In genomic region chr16:42479978-42480377, GRCm38 (mm10) we compare ENCODE assay signal across 24 mouse cellular contexts.
DNase-seq lines count a peak whose midpoint lies in the region; ATAC-seq and TF ChIP-seq lines count a peak whose summit lies in the region.
"Had no signal": no experiment of that assay in that cellular context is flagged by ENCODE, and none has a peak within 500 bp of the region (broad histone marks: within the 10 kb centered on the region; RNA-seq: fewer than 3 reads in every experiment).

No protein-coding gene starts in this region.

- H3K9ac ChIP-seq in heart, postnatal 0 days (replicated peaks; ENCODE audit: low read depth, low read length), result no peak overlapping the region
- H3K9ac ChIP-seq in midbrain, embryonic 14.5 days (replicated peaks; ENCODE audit: low read length), result no peak overlapping the region
- no peak overlapping the region for H3K9ac ChIP-seq in midbrain, postnatal 0 days (replicated peaks; ENCODE audit: low read length, poor library complexity, severe bottlenecking)
- no peak overlapping the region for H3K9ac ChIP-seq in kidney, embryonic 16.5 days (replicated peaks; ENCODE audit: low read length)
- H3K9ac ChIP-seq: embryonic facial prominence, embryonic 13.5 days; forebrain, embryonic 15.5 days; hindbrain, embryonic 14.5 days; neural tube, embryonic 15.5 days had no signal

- no peaks in the 10 kb centered on the region for H3K4me1 ChIP-seq in heart, postnatal 0 days (ENCODE audit: control insufficient read depth, insufficient read depth)
- H3K4me1 ChIP-seq in midbrain, embryonic 14.5 days (ENCODE audit: control insufficient read depth, insufficient read depth, low read length), result 0 out of 2 replicates have a peak, but pooled peaks cover 2% of the 10 kb centered on the region
- no peaks in the 10 kb centered on the region for H3K4me1 ChIP-seq in midbrain, postnatal 0 days (ENCODE audit: insufficient read depth, low read length)
- H3K4me1 ChIP-seq in kidney, embryonic 16.5 days (ENCODE audit: insufficient read depth, low read length), result no peaks in the 10 kb centered on the region
- H3K4me1 ChIP-seq: embryonic facial prominence, embryonic 13.5 days; forebrain, embryonic 15.5 days; neural tube, embryonic 15.5 days had no signal

- no peak overlapping the region for H3K4me3 ChIP-seq in heart, postnatal 0 days (ENCODE audit: low read depth, low read length)
- no peak overlapping the region for H3K4me3 ChIP-seq in midbrain, embryonic 14.5 days (replicated peaks; ENCODE audit: low read depth, low read length)
- H3K4me3 ChIP-seq in midbrain, postnatal 0 days (ENCODE audit: low read depth, low read length), result no peak overlapping the region
- H3K4me3 ChIP-seq in kidney, embryonic 16.5 days (ENCODE audit: low read length), result no peak overlapping the region
- H3K4me3 ChIP-seq: embryonic facial prominence, embryonic 13.5 days; forebrain, embryonic 15.5 days; heart, adult 2 months; layer of hippocampus, adult 2 months; neural tube, embryonic 15.5 days had no signal

- no peak overlapping the region for H3K4me2 ChIP-seq in heart, postnatal 0 days (ENCODE audit: low read depth, low read length)
- H3K4me2 ChIP-seq in midbrain, embryonic 14.5 days (ENCODE audit: low read length), result no peak overlapping the region
- H3K4me2 ChIP-seq in midbrain, postnatal 0 days (ENCODE audit: low read depth, low read length, poor library complexity, severe bottlenecking), result no peak overlapping the region
- no peak overlapping the region for H3K4me2 ChIP-seq in kidney, embryonic 16.5 days (replicated peaks; ENCODE audit: low read depth, low read length)
- H3K4me2 ChIP-seq: embryonic facial prominence, embryonic 13.5 days; forebrain, embryonic 15.5 days; hindbrain, embryonic 14.5 days; neural tube, embryonic 15.5 days had no signal

- no peaks in the 10 kb centered on the region for H3K36me3 ChIP-seq in heart, postnatal 0 days (replicated peaks; ENCODE audit: control insufficient read depth, insufficient read depth, low read length)
- no peaks in the 10 kb centered on the region for H3K36me3 ChIP-seq in midbrain, embryonic 14.5 days (ENCODE audit: control insufficient read depth, insufficient read depth, low read length)
- no peaks in the 10 kb centered on the region for H3K36me3 ChIP-seq in midbrain, postnatal 0 days (ENCODE audit: insufficient read depth, low read length)
- H3K36me3 ChIP-seq in kidney, embryonic 16.5 days (ENCODE audit: insufficient read depth, low read length), result no peaks in the 10 kb centered on the region
- H3K36me3 ChIP-seq: embryonic facial prominence, embryonic 13.5 days; forebrain, embryonic 15.5 days; neural tube, embryonic 15.5 days had no signal

- H3K27me3 ChIP-seq in heart, postnatal 0 days (ENCODE audit: control insufficient read depth, insufficient read depth, low read length), result no peaks in the 10 kb centered on the region
- H3K27me3 ChIP-seq in midbrain, embryonic 14.5 days (ENCODE audit: control insufficient read depth, insufficient read depth, low read length), result no peaks in the 10 kb centered on the region
- no peaks in the 10 kb centered on the region for H3K27me3 ChIP-seq in midbrain, postnatal 0 days (ENCODE audit: insufficient read depth, low read length)
- H3K27me3 ChIP-seq in kidney, embryonic 16.5 days (ENCODE audit: insufficient read depth, low read length), result no peaks in the 10 kb centered on the region
- H3K27me3 ChIP-seq: embryonic facial prominence, embryonic 13.5 days; forebrain, embryonic 15.5 days; neural tube, embryonic 15.5 days had no signal

- no peak for TF ChIP-seq CTCF in heart, postnatal 0 days (IDR thresholded peaks at IDR 0.05; ENCODE audit: low read depth)
- TF ChIP-seq CTCF in midbrain, postnatal 0 days (IDR thresholded peaks at IDR 0.05), result no peak
- no peak for TF ChIP-seq CTCF in brain, embryonic 14.5 days (IDR thresholded peaks at IDR 0.05; ENCODE audit: borderline replicate concordance, extremely low read depth, insufficient read depth, insufficient read length)

- no peak for DNase-seq in heart, postnatal 0 days (ENCODE audit: low spot score)
- no peak for DNase-seq in heart, adult 8-10 months (ENCODE audit: low spot score)
- peak; percentile 52 for DNase-seq in midbrain, embryonic 14.5 days
- DNase-seq in midbrain, postnatal 0 days (ENCODE audit: low spot score), result no peak
- DNase-seq in brain, embryonic 14.5 days (ENCODE audit: low read depth), result peak; percentile 35
- peak; percentile 51 for DNase-seq in lung, postnatal 36 days
- no peak for DNase-seq in heart, postnatal 14 days
- DNase-seq: adrenal gland, postnatal 36 days; cerebellum, adult 11 months; cerebellum, adult 9-11 months; gastrocnemius, postnatal 25 days; heart, adult 2 months; heart, postnatal 4 days; kidney, adult 2 months; kidney, postnatal 25 days; layer of hippocampus, postnatal 36 days; thymus, adult 2 months; thymus, postnatal 4 days had no signal

- no peaks in the 10 kb centered on the region for H3K9me3 ChIP-seq in heart, postnatal 0 days (replicated peaks; ENCODE audit: control insufficient read depth, low read length)
- H3K9me3 ChIP-seq in midbrain, embryonic 14.5 days (ENCODE audit: control insufficient read depth, low read length), result no peaks in the 10 kb centered on the region
- no peaks in the 10 kb centered on the region for H3K9me3 ChIP-seq in midbrain, postnatal 0 days (ENCODE audit: low read length)
- no peaks in the 10 kb centered on the region for H3K9me3 ChIP-seq in kidney, embryonic 16.5 days (ENCODE audit: low read length)
- H3K9me3 ChIP-seq: forebrain, embryonic 15.5 days; neural tube, embryonic 15.5 days had no signal

- TF ChIP-seq POLR2A in brain, embryonic 14.5 days (IDR thresholded peaks at IDR 0.05; ENCODE audit: borderline replicate concordance, extremely low read depth, insufficient read depth, insufficient read length, poor library complexity, severe bottlenecking), result no peak

- WGBS in heart, postnatal 0 days, result 62% methylated on average over 5 of the region's 5 CpGs
- WGBS in midbrain, embryonic 14.5 days, result 23% methylated on average over 5 of the region's 5 CpGs
- 35% methylated on average over 5 of the region's 5 CpGs for WGBS in midbrain, postnatal 0 days
- 64% methylated on average over 5 of the region's 5 CpGs for whole genome bisulfite sequencing in kidney, embryonic 16.5 days

- no peak; the same call in 1 of the 2 replicates for ATAC-seq in heart, postnatal 0 days (ENCODE audit: insufficient read depth, low read depth)
- no peak for ATAC-seq in midbrain, embryonic 14.5 days (ENCODE audit: low FRiP score, low TSS enrichment)
- ATAC-seq in midbrain, postnatal 0 days (ENCODE audit: low FRiP score), result no peak
- no peak for ATAC-seq in kidney, embryonic 16.5 days (ENCODE audit: low FRiP score, low TSS enrichment)
- ATAC-seq: forebrain, embryonic 15.5 days had no signal

- intact Hi-C loops in heart, postnatal 14 days (cut with DNase I), result no loop called here

- 0 out of 2 replicates have a peak overlapping the region, but pooled peaks have one; percentile 15 for H3K27ac ChIP-seq in heart, postnatal 0 days (ENCODE audit: low read depth)
- no peak overlapping the region; the same call in 1 of the 2 replicates for H3K27ac ChIP-seq in midbrain, embryonic 14.5 days (replicated peaks; ENCODE audit: low read depth, low read length)
- no peak overlapping the region for H3K27ac ChIP-seq in midbrain, postnatal 0 days (ENCODE audit: low read depth, low read length)
- H3K27ac ChIP-seq in kidney, embryonic 16.5 days (ENCODE audit: low read length), result no peak overlapping the region
- H3K27ac ChIP-seq: embryonic facial prominence, embryonic 13.5 days; forebrain, embryonic 15.5 days; heart, adult 2 months; hindbrain, embryonic 14.5 days; layer of hippocampus, adult 2 months; neural tube, embryonic 15.5 days had no signal

- no peak for TF ChIP-seq EP300 in heart, postnatal 0 days (IDR thresholded peaks at IDR 0.05; ENCODE audit: low read depth)

Comparison
In these comparisons a context has a peak if more than half of its experiments do, and no peak if none do; other contexts are left out.
1. DNase-seq: peak in midbrain, embryonic 14.5 days (single experiment), brain, embryonic 14.5 days (single experiment) and lung, postnatal 36 days (single experiment); none in heart, postnatal 0 days (single experiment), heart, adult 8-10 months (single experiment), midbrain, postnatal 0 days (single experiment) and heart, postnatal 14 days (0 of 2).